Mouse (Mus musculus): Measurements from ENCODE around the gene Ifna1. TPM values are rescaled to one million over a fixed set of nuclear protein-coding genes. Genes with fewer than 3 reads are reported as not detected.

The Ifna1 gene
- polyA plus RNA-seq, 2 experiments, result not detected

DNA sequence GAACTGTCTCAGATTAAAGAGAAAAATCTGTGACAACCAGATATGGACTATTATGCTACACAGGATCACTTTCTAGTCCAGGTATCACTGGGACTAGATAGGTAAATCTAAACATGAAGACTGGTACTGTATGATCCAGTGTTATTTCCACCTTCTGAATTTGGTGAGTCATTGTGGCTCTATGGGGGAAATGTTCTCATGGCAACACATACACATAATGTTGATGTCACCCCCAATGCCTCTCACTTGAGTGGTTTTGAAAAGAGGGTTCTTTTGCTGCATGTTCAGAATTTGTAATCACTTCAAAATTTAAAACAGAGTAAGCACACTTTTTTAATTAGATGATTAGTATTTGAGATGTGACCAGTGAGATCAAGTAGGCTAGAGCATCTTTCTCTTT, 38.3 kb downstream of the Ifna1 start:
- no peak for ATAC-seq (ENCODE audit: low FRiP score, low read depth)
- H3K36me3 ChIP-seq (ENCODE audit: control insufficient read depth, insufficient read depth, low read length), result no peaks in the 10 kb centered on the region
- no peaks in the 10 kb centered on the region for H3K27me3 ChIP-seq (ENCODE audit: control insufficient read depth, insufficient read depth, low read length)
- no peak for TF ChIP-seq POLR2A (IDR thresholded peaks at IDR 0.05; ENCODE audit: borderline replicate concordance, extremely low read depth, insufficient read depth, insufficient read length)
- no peak overlapping the region for H3K4me2 ChIP-seq (replicated peaks; ENCODE audit: low read depth, low read length, severe bottlenecking)
- H3K4me1 ChIP-seq (ENCODE audit: control insufficient read depth, insufficient read depth, low read length), result no peaks in the 10 kb centered on the region
- no peaks in the 10 kb centered on the region for H3K9me3 ChIP-seq (ENCODE audit: control insufficient read depth, low read length)
- H3K9ac ChIP-seq (ENCODE audit: low read depth, low read length, severe bottlenecking), result no peak overlapping the region
- no peak for DNase-seq (ENCODE audit: low spot score)
- H3K4me3 ChIP-seq (replicated peaks; ENCODE audit: low read length), result no peak overlapping the region
- H3K27ac ChIP-seq (replicated peaks; ENCODE audit: low read depth, low read length), result no peak overlapping the region

DNA sequence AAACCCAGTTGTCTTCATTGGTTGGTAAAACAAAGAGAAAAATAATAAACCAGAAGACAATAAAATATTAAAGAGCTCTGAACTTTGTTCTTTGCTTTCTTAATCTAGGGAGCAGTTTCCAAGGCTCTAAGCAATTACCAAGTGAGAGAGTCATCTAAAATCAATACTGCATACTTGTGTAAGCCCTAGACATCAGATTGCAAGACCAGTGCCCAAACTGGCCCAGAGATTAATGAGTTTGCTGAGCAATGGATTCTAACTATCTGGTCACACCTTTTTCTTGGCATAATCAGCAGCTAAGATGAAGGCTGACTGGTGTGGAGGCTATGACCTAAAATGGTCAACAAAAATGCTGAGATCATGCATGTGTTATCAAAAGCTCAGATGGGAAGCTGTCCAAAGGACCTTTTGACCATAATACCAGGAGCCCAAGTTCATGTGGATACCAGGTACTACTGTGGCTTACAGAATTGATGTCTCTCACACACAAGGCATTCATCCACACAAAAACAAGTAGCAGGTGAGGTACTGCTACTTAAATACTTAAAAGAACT, 43.4 kb downstream of the Ifna1 start:
- H3K4me2 ChIP-seq (replicated peaks; ENCODE audit: low read depth, low read length, severe bottlenecking), result no peak overlapping the region
- no peaks in the 10 kb centered on the region for H3K9me3 ChIP-seq (ENCODE audit: control insufficient read depth, low read length)
- H3K4me3 ChIP-seq (replicated peaks; ENCODE audit: low read length), result no peak overlapping the region
- DNase-seq (ENCODE audit: low spot score) (no peak), ATAC-seq (ENCODE audit: low FRiP score, low read depth) (no peak)
- H3K36me3 ChIP-seq (ENCODE audit: control insufficient read depth, insufficient read depth, low read length), result no peaks in the 10 kb centered on the region
- H3K9ac ChIP-seq (ENCODE audit: low read depth, low read length, severe bottlenecking), result no peak overlapping the region
- H3K4me1 ChIP-seq (ENCODE audit: control insufficient read depth, insufficient read depth, low read length), result no peaks in the 10 kb centered on the region
- H3K27me3 ChIP-seq (ENCODE audit: control insufficient read depth, insufficient read depth, low read length), result no peaks in the 10 kb centered on the region
- H3K27ac ChIP-seq (replicated peaks; ENCODE audit: low read depth, low read length), result no peak overlapping the region
- TF ChIP-seq POLR2A (IDR thresholded peaks at IDR 0.05; ENCODE audit: borderline replicate concordance, extremely low read depth, insufficient read depth, insufficient read length), result no peak

Other genes starting within 250 kb of the Ifna1 start
- not detected in 2 replicates for gene Ifna12, start 246.7 kb upstream of the Ifna1 start, polyA plus RNA-seq (2012; rRNA removed)
- not detected in 2 replicates for gene Ifna12, start 246.7 kb upstream of the Ifna1 start, polyA plus RNA-seq (2014; fragmentation: Nextera tagmentation; extraction: Ambion mirVana)
- not detected in 2 replicates for gene C87499, start 215.7 kb upstream of the Ifna1 start, polyA plus RNA-seq (2012; rRNA removed)
- gene C87499, start 215.7 kb upstream of the Ifna1 start, polyA plus RNA-seq (2014; fragmentation: Nextera tagmentation; extraction: Ambion mirVana), result not detected in 2 replicates
- gene Ifna13, start 205.6 kb upstream of the Ifna1 start, polyA plus RNA-seq (2012; rRNA removed), result not detected in 2 replicates
- not detected in 2 replicates for gene Ifna13, start 205.6 kb upstream of the Ifna1 start, polyA plus RNA-seq (2014; fragmentation: Nextera tagmentation; extraction: Ambion mirVana)
- not detected in 2 replicates for gene Ifna16, start 173.2 kb upstream of the Ifna1 start, polyA plus RNA-seq (2012; rRNA removed)
- not detected in 2 replicates for gene Ifna16, start 173.2 kb upstream of the Ifna1 start, polyA plus RNA-seq (2014; fragmentation: Nextera tagmentation; extraction: Ambion mirVana)
- gene Ifna2, start 166.2 kb upstream of the Ifna1 start, polyA plus RNA-seq (2012; rRNA removed), result not detected in 2 replicates
- not detected in 2 replicates for gene Ifna2, start 166.2 kb upstream of the Ifna1 start, polyA plus RNA-seq (2014; fragmentation: Nextera tagmentation; extraction: Ambion mirVana)
- gene Ifnab, start 158.7 kb upstream of the Ifna1 start, polyA plus RNA-seq (2012; rRNA removed), result 0.09 TPM in 1 of 2 replicates, not detected in the other
- gene Ifnab, start 158.7 kb upstream of the Ifna1 start, polyA plus RNA-seq (2014; fragmentation: Nextera tagmentation; extraction: Ambion mirVana), result not detected in 2 replicates
- 0.63 and 0.86 TPM in 2 replicates for gene Gm26566, start 128.3 kb upstream of the Ifna1 start, polyA plus RNA-seq (2012; rRNA removed)
- 0.70 and 2.0 TPM in 2 replicates for gene Gm26566, start 128.3 kb upstream of the Ifna1 start, polyA plus RNA-seq (2014; fragmentation: Nextera tagmentation; extraction: Ambion mirVana)
- 41.4 and 41.6 TPM in 2 replicates for gene Klhl9, start 127.6 kb upstream of the Ifna1 start, polyA plus RNA-seq (2012; rRNA removed)
- 127 and 137 TPM in 2 replicates for gene Klhl9, start 127.6 kb upstream of the Ifna1 start, polyA plus RNA-seq (2014; fragmentation: Nextera tagmentation; extraction: Ambion mirVana)
- gene Gm13271, start 95.2 kb upstream of the Ifna1 start, polyA plus RNA-seq (2012; rRNA removed), result not detected in 2 replicates
- not detected in 2 replicates for gene Gm13271, start 95.2 kb upstream of the Ifna1 start, polyA plus RNA-seq (2014; fragmentation: Nextera tagmentation; extraction: Ambion mirVana)
- gene Gm13283, start 90.0 kb upstream of the Ifna1 start, polyA plus RNA-seq (2012; rRNA removed), result 0.13 and 0.24 TPM in 2 replicates
- 0.21 TPM in 1 of 2 replicates, not detected in the other for gene Gm13283, start 90.0 kb upstream of the Ifna1 start, polyA plus RNA-seq (2014; fragmentation: Nextera tagmentation; extraction: Ambion mirVana)
- gene Gm13290, start 76.3 kb upstream of the Ifna1 start, polyA plus RNA-seq (2012; rRNA removed), result not detected in 2 replicates
- gene Gm13290, start 76.3 kb upstream of the Ifna1 start, polyA plus RNA-seq (2014; fragmentation: Nextera tagmentation; extraction: Ambion mirVana), result 0.33 and 0.48 TPM in 2 replicates
- gene Gm13289, start 73.2 kb upstream of the Ifna1 start, polyA plus RNA-seq (2012; rRNA removed), result not detected in 2 replicates
- not detected in 2 replicates for gene Gm13289, start 73.2 kb upstream of the Ifna1 start, polyA plus RNA-seq (2014; fragmentation: Nextera tagmentation; extraction: Ambion mirVana)
- 0.16 TPM in 1 of 2 replicates, not detected in the other for gene Gm13272, start 70.2 kb upstream of the Ifna1 start, polyA plus RNA-seq (2012; rRNA removed)
- not detected in 2 replicates for gene Gm13272, start 70.2 kb upstream of the Ifna1 start, polyA plus RNA-seq (2014; fragmentation: Nextera tagmentation; extraction: Ambion mirVana)
- gene Ifnz, start 68.0 kb upstream of the Ifna1 start, polyA plus RNA-seq (2012; rRNA removed), result 0.10 and 0.17 TPM in 2 replicates
- gene Ifnz, start 68.0 kb upstream of the Ifna1 start, polyA plus RNA-seq (2014; fragmentation: Nextera tagmentation; extraction: Ambion mirVana), result 0.25 TPM in 1 of 2 replicates, not detected in the other
- 0.14 and 0.44 TPM in 2 replicates for gene Gm13276, start 64.4 kb upstream of the Ifna1 start, polyA plus RNA-seq (2012; rRNA removed)
- not detected in 2 replicates for gene Gm13276, start 64.4 kb upstream of the Ifna1 start, polyA plus RNA-seq (2014; fragmentation: Nextera tagmentation; extraction: Ambion mirVana)
- not detected in 2 replicates for gene Gm13277, start 61.5 kb upstream of the Ifna1 start, polyA plus RNA-seq (2012; rRNA removed)
- gene Gm13277, start 61.5 kb upstream of the Ifna1 start, polyA plus RNA-seq (2014; fragmentation: Nextera tagmentation; extraction: Ambion mirVana), result not detected in 2 replicates
- gene Gm13278, start 58.5 kb upstream of the Ifna1 start, polyA plus RNA-seq (2012; rRNA removed), result not detected in 2 replicates
- not detected in 2 replicates for gene Gm13278, start 58.5 kb upstream of the Ifna1 start, polyA plus RNA-seq (2014; fragmentation: Nextera tagmentation; extraction: Ambion mirVana)
- 0.47 TPM in 1 of 2 replicates, not detected in the other for gene Gm13275, start 55.6 kb upstream of the Ifna1 start, polyA plus RNA-seq (2012; rRNA removed)
- not detected in 2 replicates for gene Gm13275, start 55.6 kb upstream of the Ifna1 start, polyA plus RNA-seq (2014; fragmentation: Nextera tagmentation; extraction: Ambion mirVana)
- gene Gm13279, start 52.7 kb upstream of the Ifna1 start, polyA plus RNA-seq (2012; rRNA removed), result not detected in 2 replicates
- not detected in 2 replicates for gene Gm13279, start 52.7 kb upstream of the Ifna1 start, polyA plus RNA-seq (2014; fragmentation: Nextera tagmentation; extraction: Ambion mirVana)
- not detected in 2 replicates for gene Gm13285, start 50.4 kb upstream of the Ifna1 start, polyA plus RNA-seq (2012; rRNA removed)
- gene Gm13285, start 50.4 kb upstream of the Ifna1 start, polyA plus RNA-seq (2014; fragmentation: Nextera tagmentation; extraction: Ambion mirVana), result 0.65 and 1.3 TPM in 2 replicates
- gene Gm13287, start 46.8 kb upstream of the Ifna1 start, polyA plus RNA-seq (2012; rRNA removed), result 0.47 TPM in 1 of 2 replicates, not detected in the other
- not detected in 2 replicates for gene Gm13287, start 46.8 kb upstream of the Ifna1 start, polyA plus RNA-seq (2014; fragmentation: Nextera tagmentation; extraction: Ambion mirVana)
- gene Gm13288, start 44.6 kb upstream of the Ifna1 start, polyA plus RNA-seq (2012; rRNA removed), result 0.04 and 0.09 TPM in 2 replicates
- not detected in 2 replicates for gene Gm13288, start 44.6 kb upstream of the Ifna1 start, polyA plus RNA-seq (2014; fragmentation: Nextera tagmentation; extraction: Ambion mirVana)
- not detected in 2 replicates for gene Ifna7, start 33.9 kb upstream of the Ifna1 start, polyA plus RNA-seq (2012; rRNA removed)
- not detected in 2 replicates for gene Ifna7, start 33.9 kb upstream of the Ifna1 start, polyA plus RNA-seq (2014; fragmentation: Nextera tagmentation; extraction: Ambion mirVana)
- gene Ifna11, start 30.1 kb upstream of the Ifna1 start, polyA plus RNA-seq (2012; rRNA removed), result not detected in 2 replicates
- gene Ifna11, start 30.1 kb upstream of the Ifna1 start, polyA plus RNA-seq (2014; fragmentation: Nextera tagmentation; extraction: Ambion mirVana), result not detected in 2 replicates
- gene Ifna6, start 22.7 kb upstream of the Ifna1 start, polyA plus RNA-seq (2012; rRNA removed), result not detected in 2 replicates
- gene Ifna6, start 22.7 kb upstream of the Ifna1 start, polyA plus RNA-seq (2014; fragmentation: Nextera tagmentation; extraction: Ambion mirVana), result not detected in 2 replicates
- not detected in 2 replicates for gene Ifna5, start 14.6 kb upstream of the Ifna1 start, polyA plus RNA-seq (2012; rRNA removed)
- gene Ifna5, start 14.6 kb upstream of the Ifna1 start, polyA plus RNA-seq (2014; fragmentation: Nextera tagmentation; extraction: Ambion mirVana), result not detected in 2 replicates
- not detected in 2 replicates for gene Ifna4, start 8.2 kb upstream of the Ifna1 start, polyA plus RNA-seq (2012; rRNA removed)
- not detected in 2 replicates for gene Ifna4, start 8.2 kb upstream of the Ifna1 start, polyA plus RNA-seq (2014; fragmentation: Nextera tagmentation; extraction: Ambion mirVana)
- gene Ifne, start 30.1 kb downstream of the Ifna1 start, polyA plus RNA-seq (2012; rRNA removed), result not detected in 2 replicates
- not detected in 2 replicates for gene Ifne, start 30.1 kb downstream of the Ifna1 start, polyA plus RNA-seq (2014; fragmentation: Nextera tagmentation; extraction: Ambion mirVana)

All from limb, embryonic 14.5 days (tissue).